Mouse (Mus musculus) Patski (cell line): ENCODE data around the gene Sema6d. TPM values are rescaled to one million over a fixed set of nuclear protein-coding genes. Genes with fewer than 3 reads are reported as not detected.

Experiments used
- ATAC-seq: fragments of 100-300 bp; one replicate; pipeline ENCODE4 v1.8.0; 2021
- CTCF ChIA-PET: fragments of 350-600 bp; sonication (Branson Sonifier 250); formaldehyde crosslinking; loops from one replicate; lab custom pipeline; 2022; ENCODE audit warnings: inconsistent platforms; lab: Charles Lee
- POLR2A ChIA-PET: fragments of 350-600 bp; sonication (Branson Sonifier 250); formaldehyde crosslinking; loops from one replicate; lab custom pipeline; 2022; ENCODE audit warnings: antibody characterized with exemption, inconsistent platforms; lab: Charles Lee
- DNase-seq: peaks from one replicate; pipeline ENCODE4 v3.0.0-alpha.2; 2011; ENCODE audit warnings: low read depth, low spot score
- H3K27me3 ChIP-seq: fragments of 371-371 bp; one replicate; pipeline ENCODE4 v1.5.1; 2021
- CTCF ChIP-seq: fragments of 100-300 bp; IDR thresholded peaks from one replicate; pipeline ENCODE4 v1.5.1; 2021
- in situ Hi-C: fragments of 300-500 bp; cut with MboI; formaldehyde crosslinking; loops from 3 replicates; pipeline ENCODE4 v1.11.1; 2018; ENCODE audit warnings: low pct_unique_long_range_greater_than_20kb, mixed read lengths
- polyA plus RNA-seq: library from polyadenylated mRNA; unstranded; gene quantifications from one replicate; pipeline ENCODE4 v1.2.3, GENCODE M21; 2021

The Sema6d gene
- polyA plus RNA-seq, 1 experiment from 2014 or later = 2.7 TPM

GRCm38 (mm10) chr2:124554751-124555415, 465.1 kb downstream of the Sema6d start:
- ChIA-PET POLR2A (no interaction called here), CTCF (interaction anchor here (1.0 kb wide), 1 partner anchor 144 kb away, joined by 3 read pairs; no protein-coding TSS in a partner anchor)
- no peak for ATAC-seq
- no peak for DNase-seq
- no peaks in the 10 kb centered on the region for H3K27me3 ChIP-seq
- TF ChIP-seq CTCF = no peak
- in situ Hi-C loops = no loop called here

- in situ Hi-C loops = no loop called here
- no peak for DNase-seq
- no peaks in the 10 kb centered on the region for H3K27me3 ChIP-seq
- ChIA-PET POLR2A (no interaction called here), CTCF (no interaction called here)
- no peak for TF ChIP-seq CTCF
- ATAC-seq = no peak
Observed at GRCm38 (mm10) chr2:124556861-124557499, 467.2 kb downstream of the Sema6d start.

DNA sequence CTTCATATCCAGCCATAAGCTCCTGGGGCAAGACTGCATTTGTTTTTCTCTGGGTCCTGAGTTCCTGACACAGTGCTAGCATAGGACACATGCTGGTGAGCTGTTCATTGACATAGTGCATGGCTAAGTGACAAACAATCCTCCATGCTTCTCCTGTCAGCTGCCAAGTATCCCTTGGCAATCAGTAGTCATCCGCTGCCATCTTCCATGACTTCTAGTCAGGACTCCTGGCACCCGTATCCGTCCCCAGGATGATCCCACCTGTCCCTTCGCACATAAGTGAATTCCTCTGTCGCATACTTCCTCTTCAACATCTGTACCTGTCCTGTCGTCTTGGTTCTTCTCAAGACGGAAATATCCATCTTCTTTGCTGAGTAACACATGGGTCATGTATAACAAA, 468.3 kb downstream of the Sema6d start:
- H3K27me3 ChIP-seq = no peaks in the 10 kb centered on the region
- ChIA-PET POLR2A (no interaction called here), CTCF (no interaction called here)
- in situ Hi-C loops = no loop called here
- ATAC-seq = no peak
- no peak for DNase-seq
- no peak for TF ChIP-seq CTCF

DNA sequence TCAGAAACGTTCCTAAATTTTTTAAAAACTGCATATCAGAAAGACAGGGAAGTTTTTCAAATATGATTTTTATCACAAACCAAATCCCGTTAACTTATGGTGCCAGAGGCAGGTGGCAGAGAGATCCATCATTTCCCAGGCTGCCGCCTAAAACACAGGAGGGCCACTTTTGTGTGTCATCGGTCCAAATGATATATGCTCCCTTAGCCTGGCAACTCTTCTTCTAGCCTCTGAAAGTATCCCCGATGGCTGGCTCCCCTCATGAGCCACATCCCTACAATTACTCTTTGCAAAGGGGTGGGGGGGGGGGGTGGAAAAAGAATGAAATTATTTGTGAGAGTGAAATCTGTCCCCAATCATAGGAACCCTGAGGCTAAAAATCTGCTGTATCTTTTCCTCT, 471.9 kb downstream of the Sema6d start:
- ChIA-PET POLR2A (no interaction called here), CTCF (interaction anchor here (1.0 to 1.2 kb wide), 2 partner anchors 18 to 75 kb away, joined by 3 read pairs; no protein-coding TSS in a partner anchor)
- in situ Hi-C loops = no loop called here
- ATAC-seq (no peak), DNase-seq (no peak)
- no peaks in the 10 kb centered on the region for H3K27me3 ChIP-seq
- no peak for TF ChIP-seq CTCF

DNA sequence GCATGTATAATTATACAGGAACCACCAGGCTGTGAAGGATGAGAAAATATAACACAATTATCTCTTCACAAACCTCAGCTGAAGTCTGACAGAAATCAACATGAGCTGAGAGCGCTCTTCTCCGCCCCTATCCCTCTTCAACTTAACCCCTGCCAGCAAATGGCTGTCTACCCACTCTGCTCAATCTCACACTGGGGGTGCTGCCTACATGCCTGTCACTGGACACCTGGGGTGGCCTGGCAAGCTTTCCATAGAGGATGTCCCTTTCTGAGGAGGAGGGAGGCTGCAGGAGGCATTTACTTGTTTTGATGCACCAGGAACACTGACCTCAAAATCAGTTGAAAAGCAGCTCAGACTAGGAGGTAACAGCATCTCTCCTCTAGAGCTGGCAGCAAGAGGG, 472.3 kb downstream of the Sema6d start:
- no peak for TF ChIP-seq CTCF
- POLR2A ChIA-PET = no interaction called here
- ATAC-seq = no peak
- in situ Hi-C loops = no loop called here
- CTCF ChIA-PET = interaction anchor here (1.0 to 1.2 kb wide), 2 partner anchors 18 to 76 kb away, joined by 3 read pairs; no protein-coding TSS in a partner anchor
- no peaks in the 10 kb centered on the region for H3K27me3 ChIP-seq
- DNase-seq = no peak

DNA sequence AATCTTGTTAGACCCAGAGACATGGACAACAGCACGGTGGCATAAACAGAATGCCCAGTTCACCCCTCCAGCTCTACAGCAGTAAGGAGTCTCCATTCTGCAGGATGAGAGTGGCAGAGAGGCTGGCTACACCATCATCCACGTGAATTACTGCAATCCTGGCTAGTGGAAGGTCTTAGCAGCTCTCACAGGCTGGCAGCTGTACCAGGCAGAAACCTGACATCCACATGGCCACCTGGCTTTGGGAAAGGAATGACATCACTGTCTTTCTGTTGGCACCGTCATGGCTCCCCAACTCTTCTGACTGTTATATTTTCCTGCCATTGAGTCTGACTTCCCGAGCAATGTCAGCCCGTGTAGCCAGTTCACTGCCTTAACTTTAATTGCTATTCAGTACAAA, 474.0 kb downstream of the Sema6d start:
- no peak for TF ChIP-seq CTCF
- POLR2A ChIA-PET = no interaction called here
- DNase-seq (no peak), ATAC-seq (no peak)
- in situ Hi-C loops = no loop called here
- H3K27me3 ChIP-seq = no peaks in the 10 kb centered on the region
- CTCF ChIA-PET = interaction anchor here (0.9 kb wide), 2 partner anchors 40 to 43 kb away, joined by 3 read pairs; no protein-coding TSS in a partner anchor

DNA sequence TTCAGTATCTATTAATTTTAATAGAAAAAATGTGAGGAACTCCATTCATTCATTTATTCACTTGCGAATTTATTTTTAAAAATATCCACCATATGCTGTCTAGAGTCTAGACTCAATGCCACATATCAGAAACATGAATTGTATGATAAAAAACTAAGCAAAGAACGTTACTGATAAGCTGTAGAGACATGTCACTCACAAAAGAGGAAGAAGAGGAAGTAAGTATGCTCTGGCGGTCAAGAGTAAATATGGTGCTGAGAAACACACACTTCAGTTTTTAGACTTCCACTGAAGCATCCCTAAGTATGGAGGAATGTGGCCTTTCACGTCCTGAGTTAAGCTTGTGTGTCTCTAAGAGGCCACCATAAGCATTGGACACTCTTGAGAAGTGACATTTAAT, 484.0 kb downstream of the Sema6d start:
- ATAC-seq (no peak), DNase-seq (no peak)
- H3K27me3 ChIP-seq = no peaks in the 10 kb centered on the region
- ChIA-PET CTCF (no interaction called here), POLR2A (no interaction called here)
- in situ Hi-C loops = no loop called here
- no peak for TF ChIP-seq CTCF

DNA sequence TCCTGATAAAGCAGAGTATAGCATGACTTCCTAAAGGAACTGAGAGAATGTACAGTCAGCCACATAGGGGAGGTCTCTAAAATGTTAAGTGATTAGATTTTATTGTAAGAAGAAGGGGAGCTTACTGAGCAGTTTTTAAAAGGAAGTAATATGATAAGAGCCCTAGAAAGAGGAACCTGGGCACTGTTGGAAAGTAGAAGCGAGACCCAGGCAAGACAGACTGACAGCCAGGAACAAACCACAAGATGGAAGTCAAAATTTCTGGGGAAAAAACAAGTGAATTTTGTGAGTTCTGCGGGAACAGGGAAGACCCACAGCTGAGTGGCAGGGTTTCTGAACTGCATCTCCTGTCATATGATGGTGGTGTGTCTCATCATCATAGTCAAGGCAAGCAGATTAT, 486.3 kb downstream of the Sema6d start:
- no peaks in the 10 kb centered on the region for H3K27me3 ChIP-seq
- ATAC-seq = no peak
- ChIA-PET CTCF (no interaction called here), POLR2A (no interaction called here)
- in situ Hi-C loops = no loop called here
- no peak for DNase-seq
- TF ChIP-seq CTCF = no peak

DNA sequence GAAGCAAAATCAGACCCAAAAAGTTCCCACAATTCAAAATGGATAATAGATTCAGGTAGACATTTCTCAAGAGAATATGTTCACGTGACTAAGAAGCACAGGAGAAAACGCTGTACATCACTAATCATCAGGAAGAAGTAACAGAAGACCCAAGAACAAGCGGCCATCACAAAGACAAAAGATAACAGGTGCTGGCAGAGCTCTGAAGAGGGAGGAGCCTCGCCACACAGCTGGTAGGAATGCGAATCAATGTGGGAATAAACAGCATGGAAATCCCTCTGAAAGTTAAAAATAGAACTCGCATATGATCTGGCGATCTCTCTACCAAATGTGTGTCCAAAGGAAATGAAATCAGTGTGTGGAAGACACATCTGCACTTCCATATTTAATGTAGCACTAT, 493.8 kb downstream of the Sema6d start:
- no peaks in the 10 kb centered on the region for H3K27me3 ChIP-seq
- ChIA-PET CTCF (interaction anchor here (0.9 to 1.0 kb wide), 2 partner anchors 14 to 18 kb away, joined by 3 read pairs; no protein-coding TSS in a partner anchor), POLR2A (no interaction called here)
- in situ Hi-C loops = no loop called here
- no peak for TF ChIP-seq CTCF
- ATAC-seq (no peak), DNase-seq (no peak)

- no peak for TF ChIP-seq CTCF
- ChIA-PET CTCF (no interaction called here), POLR2A (interaction anchor here (0.7 kb wide), 1 partner anchor 442 kb away, joined by 6 read pairs; no protein-coding TSS in a partner anchor)
- ATAC-seq = no peak
- in situ Hi-C loops = no loop called here
- H3K27me3 ChIP-seq = no peaks in the 10 kb centered on the region
- DNase-seq = no peak
Observed at GRCm38 (mm10) chr2:124592750-124593149, 503.0 kb downstream of the Sema6d start.

GRCm38 (mm10) chr2:124599014-124599413, 509.2 kb downstream of the Sema6d start:
- TF ChIP-seq CTCF = no peak
- in situ Hi-C loops = no loop called here
- POLR2A ChIA-PET = no interaction called here
- DNase-seq (no peak), ATAC-seq (no peak)
- no peaks in the 10 kb centered on the region for H3K27me3 ChIP-seq
- CTCF ChIA-PET = interaction anchor here (1.1 to 1.4 kb wide), 2 partner anchors 13 to 615 kb away, joined by 3 read pairs; no protein-coding TSS in a partner anchor
